Mouse (Mus musculus) heart, postnatal 0 days (tissue): ENCODE measurements at regions not wholly inside any gene's neighbourhood (a gene's known extent, or its start where the extent isn't known, plus 50 kb on each side); places are given as distances from the start of the nearest gene placed in this dataset.

Experiments
- ATAC-seq: fragments of 200-750 bp; cut with Nextera tagmentation; 2 replicates; pipeline ENCODE4 v1.8.0; 2017; ENCODE audit warnings: low read depth, moderate number of reproducible peaks, moderate library complexity; ENCODE audit not compliant: insufficient read depth
- DNase-seq: peaks from one replicate; pipeline ENCODE4 v3.0.0-alpha.2; 2016; ENCODE audit warnings: low spot score
- H3K27ac ChIP-seq: fragments of 300-500 bp; sonication (generic); 2 replicates; pipeline ENCODE4 v1.5.1; 2014; ENCODE audit warnings: low read depth, mild to moderate bottlenecking
- H3K27me3 ChIP-seq: fragments of 300-500 bp; sonication (generic); 2 replicates; pipeline ENCODE4 v1.6.1; 2014; ENCODE audit warnings: low read length, mixed read lengths; ENCODE audit not compliant: control insufficient read depth, insufficient read depth
- H3K36me3 ChIP-seq: fragments of 300-500 bp; sonication (generic); replicated peaks from 2 replicates; pipeline ENCODE4 v1.6.1; 2014; ENCODE audit warnings: low read length, mixed read lengths; ENCODE audit not compliant: control insufficient read depth, insufficient read depth
- H3K4me1 ChIP-seq: fragments of 300-500 bp; sonication (generic); 2 replicates; pipeline ENCODE4 v1.6.1; 2014; ENCODE audit warnings: antibody characterized with exemption; ENCODE audit not compliant: control insufficient read depth, insufficient read depth
- H3K4me2 ChIP-seq: fragments of 300-500 bp; sonication (generic); 2 replicates; pipeline ENCODE4 v1.6.1; 2014; ENCODE audit warnings: low read depth, mild to moderate bottlenecking, low read length, moderate library complexity
- H3K4me3 ChIP-seq: fragments of 300-500 bp; sonication (generic); 2 replicates; pipeline ENCODE4 v1.5.1; 2014; ENCODE audit warnings: low read depth, low read length
- H3K9ac ChIP-seq: fragments of 300-500 bp; sonication (generic); replicated peaks from 2 replicates; pipeline ENCODE4 v1.6.1; 2014; ENCODE audit warnings: low read depth, low read length, mixed read lengths
- H3K9me3 ChIP-seq: fragments of 300-500 bp; sonication (generic); replicated peaks from 2 replicates; pipeline ENCODE4 v1.6.1; 2016; ENCODE audit warnings: low read length; ENCODE audit not compliant: control insufficient read depth
- CTCF ChIP-seq: IDR thresholded peaks from 2 replicates; pipeline ENCODE4 v1.5.1; 2016; ENCODE audit warnings: antibody characterized with exemption, control low read depth, low read depth
- EP300 ChIP-seq: IDR thresholded peaks from 2 replicates; pipeline ENCODE4 v1.6.1; 2016; ENCODE audit warnings: antibody characterized with exemption, low read depth
- WGBS: fragments of 180-500 bp; shearing (Covaris S2); extraction: QIAGEN DNeasy Blood & Tissue Kit; methylation state at CpG from one replicate; pipeline ENCODE4 v1.1.7; 2014; 5-methylcytosine and 5-hydroxymethylcytosine counted together

- Histone ChIP-seq H3K9me3 (no peaks in the 10 kb centered on the region), H3K4me2 (no peak overlapping the region), H3K4me3 (no peak overlapping the region), H3K9ac (no peak overlapping the region), H3K36me3 (no peaks in the 10 kb centered on the region), H3K27me3 (no peaks in the 10 kb centered on the region), H3K27ac (no peak overlapping the region), H3K4me1 (no peaks in the 10 kb centered on the region)
- ATAC-seq (no peak), DNase-seq (no peak)
- TF ChIP-seq EP300 = no peak
- no peak for TF ChIP-seq CTCF
- 37% methylated on average over 10 of the region's 10 CpGs for WGBS
These were observed 66.5 kb downstream of the Nmur2 start for GRCm38 (mm10) chr11:55974224-55974875.

- Histone ChIP-seq H3K36me3 (no peaks in the 10 kb centered on the region), H3K9me3 (no peaks in the 10 kb centered on the region), H3K4me2 (no peak overlapping the region), H3K9ac (no peak overlapping the region), H3K27ac (no peak overlapping the region), H3K27me3 (no peaks in the 10 kb centered on the region), H3K4me3 (no peak overlapping the region), H3K4me1 (no peaks in the 10 kb centered on the region)
- DNase-seq (no peak), ATAC-seq (no peak)
- TF ChIP-seq EP300 (no peak), CTCF (no peak)
These were observed 74.2 kb downstream of the Nmur2 start for GRCm38 (mm10) chr11:55966580-55966979.

GRCm38 (mm10) chr11:55958372-55958771 is 82.4 kb downstream of the Nmur2 start:
- Histone ChIP-seq H3K9me3 (no peaks in the 10 kb centered on the region), H3K27me3 (no peaks in the 10 kb centered on the region), H3K4me1 (no peaks in the 10 kb centered on the region), H3K36me3 (no peaks in the 10 kb centered on the region), H3K4me2 (no peak overlapping the region), H3K9ac (no peak overlapping the region), H3K4me3 (no peak overlapping the region), H3K27ac (no peak overlapping the region)
- ATAC-seq (no peak), DNase-seq (no peak)
- WGBS = 22% methylated on average over 1 of the region's 1 CpGs
- no peak for TF ChIP-seq EP300
- no peak for TF ChIP-seq CTCF

GRCm38 (mm10) chr11:55957355-55957754 is 83.5 kb downstream of the Nmur2 start:
- ATAC-seq = no peak
- no peaks in the 10 kb centered on the region for H3K36me3 ChIP-seq
- H3K4me1 ChIP-seq = no peaks in the 10 kb centered on the region
- WGBS = 62% methylated on average over 2 of the region's 2 CpGs
- H3K27me3 ChIP-seq = no peaks in the 10 kb centered on the region
- H3K9ac ChIP-seq = no peak overlapping the region
- no peak for DNase-seq
- no peak overlapping the region for H3K4me3 ChIP-seq
- H3K4me2 ChIP-seq = no peak overlapping the region
- H3K27ac ChIP-seq = no peak overlapping the region
- H3K9me3 ChIP-seq = no peaks in the 10 kb centered on the region
- no peak for TF ChIP-seq CTCF
- no peak for TF ChIP-seq EP300

GRCm38 (mm10) chr11:55953696-55954095 is 87.1 kb downstream of the Nmur2 start:
- H3K4me3 ChIP-seq = no peak overlapping the region
- H3K27me3 ChIP-seq = no peaks in the 10 kb centered on the region
- no peaks in the 10 kb centered on the region for H3K9me3 ChIP-seq
- DNase-seq (no peak), ATAC-seq (no peak)
- no peak overlapping the region for H3K4me2 ChIP-seq
- no peaks in the 10 kb centered on the region for H3K4me1 ChIP-seq
- no peak for TF ChIP-seq CTCF
- no peak for TF ChIP-seq EP300
- H3K27ac ChIP-seq = no peak overlapping the region
- H3K9ac ChIP-seq = no peak overlapping the region
- H3K36me3 ChIP-seq = no peaks in the 10 kb centered on the region
- WGBS = 11% methylated on average over 2 of the region's 2 CpGs

GRCm38 (mm10) chr11:55949596-55949995 is 91.2 kb downstream of the Nmur2 start:
- Histone ChIP-seq H3K9ac (no peak overlapping the region), H3K27me3 (no peaks in the 10 kb centered on the region), H3K4me2 (no peak overlapping the region), H3K36me3 (no peaks in the 10 kb centered on the region), H3K4me3 (no peak overlapping the region), H3K9me3 (no peaks in the 10 kb centered on the region), H3K27ac (no peak overlapping the region), H3K4me1 (no peaks in the 10 kb centered on the region)
- ATAC-seq (no peak), DNase-seq (no peak)
- WGBS = 67% methylated on average over 3 of the region's 3 CpGs
- TF ChIP-seq EP300 = no peak
- no peak for TF ChIP-seq CTCF
